Mouse (Mus musculus): ENCODE measurements at regions not wholly inside any gene's neighbourhood (a gene's known extent, or its start where the extent isn't known, plus 50 kb on each side); places are given as distances from the start of the nearest gene placed in this dataset.

DNA sequence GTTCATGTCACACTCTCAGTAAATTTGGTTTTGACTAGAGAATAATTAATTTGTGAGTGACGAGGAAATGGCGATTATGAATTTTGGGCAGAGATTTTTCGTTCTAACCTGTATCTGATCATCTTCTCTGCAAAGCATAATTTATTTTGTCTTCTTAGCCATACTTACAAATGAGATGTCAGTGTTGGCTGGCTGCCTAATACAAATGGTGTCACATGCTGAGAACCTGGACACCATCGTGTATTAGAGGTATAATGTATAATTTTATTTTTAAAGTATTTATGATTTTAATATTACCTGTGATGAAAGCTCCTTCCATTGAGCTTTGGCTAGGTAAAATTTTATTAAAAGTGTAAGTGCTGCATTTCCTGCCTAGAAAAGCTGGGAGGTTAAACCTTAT lies 266.2 kb downstream of the Ipmk start:
- H3K9me3 ChIP-seq (ENCODE audit: control insufficient read depth, low read length), result no peaks in the 10 kb centered on the region
- H3K27me3 ChIP-seq (ENCODE audit: control insufficient read depth, insufficient read depth, low read length), result no peaks in the 10 kb centered on the region
- no peak for DNase-seq (ENCODE audit: low spot score)
- H3K4me1 ChIP-seq (replicated peaks; ENCODE audit: control insufficient read depth, insufficient read depth, low read length), result no peaks in the 10 kb centered on the region
- H3K9ac ChIP-seq, result no peak overlapping the region
- no peak for ATAC-seq (ENCODE audit: low FRiP score)
- H3K36me3 ChIP-seq (replicated peaks; ENCODE audit: control insufficient read depth, insufficient read depth), result no peaks in the 10 kb centered on the region
- no peak overlapping the region for H3K27ac ChIP-seq
- no peak overlapping the region for H3K4me2 ChIP-seq (replicated peaks)
- H3K4me3 ChIP-seq (replicated peaks; ENCODE audit: low read length), result no peak overlapping the region
- WGBS, result 93% methylated on average over 4 of the region's 4 CpGs

DNA sequence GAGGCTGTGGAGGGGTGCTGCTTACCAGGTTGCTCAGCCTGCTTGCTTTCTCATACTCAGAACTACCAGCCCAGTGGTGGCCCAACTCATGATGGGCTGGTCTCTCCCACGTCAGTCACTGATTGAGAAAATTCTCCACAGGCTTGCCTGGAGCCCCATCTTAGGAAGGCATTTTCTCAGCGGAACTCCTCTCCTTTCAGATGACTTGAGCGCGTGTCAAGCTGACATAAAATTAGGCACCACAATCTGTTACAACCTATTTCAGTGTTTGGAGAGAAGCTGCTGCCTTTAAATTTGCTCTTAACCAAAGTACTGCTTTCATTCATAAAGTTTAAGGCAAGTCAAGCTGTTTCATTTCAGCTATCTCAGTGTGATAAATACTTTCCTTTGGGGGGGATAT lies 269.6 kb downstream of the Ipmk start:
- no peaks in the 10 kb centered on the region for H3K4me1 ChIP-seq (replicated peaks; ENCODE audit: control insufficient read depth, insufficient read depth, low read length)
- H3K27me3 ChIP-seq (ENCODE audit: control insufficient read depth, insufficient read depth, low read length), result no peaks in the 10 kb centered on the region
- DNase-seq (ENCODE audit: low spot score), result no peak
- no peaks in the 10 kb centered on the region for H3K36me3 ChIP-seq (replicated peaks; ENCODE audit: control insufficient read depth, insufficient read depth)
- H3K9me3 ChIP-seq (ENCODE audit: control insufficient read depth, low read length), result no peaks in the 10 kb centered on the region
- no peak overlapping the region for H3K4me2 ChIP-seq (replicated peaks)
- no peak overlapping the region for H3K27ac ChIP-seq
- H3K4me3 ChIP-seq (replicated peaks; ENCODE audit: low read length), result no peak overlapping the region
- no peak for ATAC-seq (ENCODE audit: low FRiP score)
- H3K9ac ChIP-seq, result no peak overlapping the region
- WGBS, result 91% methylated on average over 4 of the region's 4 CpGs

DNA sequence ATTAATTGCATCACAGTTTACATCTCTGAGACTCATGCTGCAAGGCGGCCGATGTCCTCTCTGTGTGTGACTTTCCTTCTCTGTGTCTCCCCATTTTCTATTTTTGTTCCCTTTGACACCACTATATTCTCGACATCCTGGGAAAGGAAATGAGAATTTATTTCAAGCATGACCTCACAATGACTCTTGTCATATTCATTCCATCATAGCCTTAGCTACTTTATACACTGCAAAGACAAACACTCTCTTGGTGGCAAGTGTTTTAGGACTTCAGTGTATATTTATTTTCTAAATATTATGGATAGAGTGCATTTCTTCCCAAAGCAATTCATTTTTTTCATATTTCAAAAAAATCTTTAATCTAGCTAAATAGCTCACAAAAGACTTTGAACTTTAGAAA lies 298.5 kb downstream of the Ipmk start:
- H3K27ac ChIP-seq, result no peak overlapping the region
- ATAC-seq (ENCODE audit: low FRiP score) (no peak), DNase-seq (ENCODE audit: low spot score) (no peak)
- H3K27me3 ChIP-seq (ENCODE audit: control insufficient read depth, insufficient read depth, low read length), result no peaks in the 10 kb centered on the region
- H3K9me3 ChIP-seq (ENCODE audit: control insufficient read depth, low read length), result no peaks in the 10 kb centered on the region
- no peak overlapping the region for H3K4me2 ChIP-seq (replicated peaks)
- no peak overlapping the region for H3K4me3 ChIP-seq (replicated peaks; ENCODE audit: low read length)
- H3K9ac ChIP-seq, result no peak overlapping the region
- H3K36me3 ChIP-seq (replicated peaks; ENCODE audit: control insufficient read depth, insufficient read depth), result no peaks in the 10 kb centered on the region
- H3K4me1 ChIP-seq (replicated peaks; ENCODE audit: control insufficient read depth, insufficient read depth, low read length), result no peaks in the 10 kb centered on the region
- 80% methylated on average over 3 of the region's 3 CpGs for whole genome bisulfite sequencing

DNA sequence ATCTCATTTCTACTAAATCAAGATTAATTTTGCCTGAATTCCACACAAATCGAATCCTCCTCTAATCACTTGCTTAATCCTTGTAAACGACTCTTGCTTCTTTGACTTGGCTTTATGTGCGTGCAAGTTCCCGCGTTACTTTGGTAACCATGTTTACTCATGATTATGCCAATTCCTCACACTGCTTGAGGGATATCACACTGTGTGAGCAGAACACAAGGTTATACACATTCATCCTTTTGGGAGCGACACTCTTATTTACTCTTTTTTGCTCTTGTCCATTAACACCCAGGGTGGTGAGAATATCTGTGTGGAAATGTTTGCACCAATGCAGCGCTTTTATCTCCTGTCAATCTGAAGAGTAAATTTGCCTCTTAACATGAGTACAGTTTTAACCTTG lies 310.0 kb downstream of the Ipmk start:
- H3K9me3 ChIP-seq (ENCODE audit: control insufficient read depth, low read length), result no peaks in the 10 kb centered on the region
- H3K36me3 ChIP-seq (replicated peaks; ENCODE audit: control insufficient read depth, insufficient read depth), result no peaks in the 10 kb centered on the region
- no peak overlapping the region for H3K27ac ChIP-seq
- H3K4me2 ChIP-seq (replicated peaks), result no peak overlapping the region
- DNase-seq (ENCODE audit: low spot score) (no peak), ATAC-seq (ENCODE audit: low FRiP score) (no peak)
- no peak overlapping the region for H3K9ac ChIP-seq
- no peaks in the 10 kb centered on the region for H3K4me1 ChIP-seq (replicated peaks; ENCODE audit: control insufficient read depth, insufficient read depth, low read length)
- H3K4me3 ChIP-seq (replicated peaks; ENCODE audit: low read length), result no peak overlapping the region
- no peaks in the 10 kb centered on the region for H3K27me3 ChIP-seq (ENCODE audit: control insufficient read depth, insufficient read depth, low read length)
- WGBS, result 84% methylated on average over 7 of the region's 7 CpGs

DNA sequence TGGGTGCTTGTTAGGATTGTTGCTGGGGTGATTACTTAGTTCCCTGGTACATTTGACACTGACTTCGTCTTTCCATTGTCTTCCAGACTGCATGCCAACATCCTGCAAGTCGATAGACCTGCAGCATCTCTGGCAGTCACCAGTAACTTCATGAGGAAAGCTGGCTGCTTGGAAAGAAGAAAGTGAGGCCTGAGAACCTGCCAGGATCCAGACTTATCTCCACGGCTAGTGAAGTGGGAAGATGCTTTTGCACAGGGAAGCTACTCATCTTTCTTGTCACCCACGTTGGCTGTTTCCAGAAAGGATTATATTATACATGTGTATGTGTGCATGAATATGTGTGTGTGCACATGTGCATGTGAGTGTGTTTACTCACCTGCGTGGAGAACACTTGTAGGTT lies 316.0 kb downstream of the Ipmk start:
- Histone ChIP-seq H3K9ac (no peak overlapping the region), H3K27ac (no peak overlapping the region), H3K9me3 (ENCODE audit: control insufficient read depth, low read length) (no peaks in the 10 kb centered on the region), H3K4me1 (replicated peaks; ENCODE audit: control insufficient read depth, insufficient read depth, low read length) (no peaks in the 10 kb centered on the region), H3K36me3 (replicated peaks; ENCODE audit: control insufficient read depth, insufficient read depth) (no peaks in the 10 kb centered on the region), H3K4me2 (replicated peaks) (no peak overlapping the region), H3K4me3 (replicated peaks; ENCODE audit: low read length) (no peak overlapping the region), H3K27me3 (ENCODE audit: control insufficient read depth, insufficient read depth, low read length) (no peaks in the 10 kb centered on the region)
- ATAC-seq (ENCODE audit: low FRiP score) (no peak), DNase-seq (ENCODE audit: low spot score) (no peak)
- WGBS, result 81% methylated on average over 5 of the region's 5 CpGs

DNA sequence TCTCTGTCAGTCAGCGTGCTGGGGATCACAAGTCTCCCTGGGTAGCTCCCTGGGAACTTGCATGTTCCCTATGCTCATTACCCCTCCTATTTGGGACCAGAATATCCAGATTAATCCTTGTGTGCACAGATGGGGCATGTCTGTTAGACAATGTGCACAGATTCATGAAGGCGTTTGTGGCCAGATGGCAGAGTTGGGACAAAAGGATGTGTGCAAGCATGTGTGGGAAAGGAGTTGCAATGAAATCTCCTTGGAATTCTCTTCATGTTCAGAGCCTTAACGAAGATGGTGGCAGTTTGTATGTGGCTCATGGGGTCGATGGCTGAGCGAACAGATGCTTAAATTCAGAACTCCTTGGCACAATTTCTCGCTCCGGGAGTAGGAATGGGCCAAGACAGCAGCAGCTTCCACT lies 319.6 kb downstream of the Ipmk start:
- WGBS, result 63% methylated on average over 7 of the region's 7 CpGs
- H3K9me3 ChIP-seq (ENCODE audit: control insufficient read depth, low read length), result no peaks in the 10 kb centered on the region
- H3K4me3 ChIP-seq (replicated peaks; ENCODE audit: low read length), result no peak overlapping the region
- DNase-seq (ENCODE audit: low spot score), result peak; percentile 40
- no peaks in the 10 kb centered on the region for H3K36me3 ChIP-seq (replicated peaks; ENCODE audit: control insufficient read depth, insufficient read depth)
- peak; percentile 82 for ATAC-seq (ENCODE audit: low FRiP score)
- H3K4me1 ChIP-seq (replicated peaks; ENCODE audit: control insufficient read depth, insufficient read depth, low read length), result no peaks in the 10 kb centered on the region
- no peak overlapping the region for H3K4me2 ChIP-seq (replicated peaks)
- H3K27ac ChIP-seq, result no peak overlapping the region
- no peaks in the 10 kb centered on the region for H3K27me3 ChIP-seq (ENCODE audit: control insufficient read depth, insufficient read depth, low read length)
- no peak overlapping the region for H3K9ac ChIP-seq

DNA sequence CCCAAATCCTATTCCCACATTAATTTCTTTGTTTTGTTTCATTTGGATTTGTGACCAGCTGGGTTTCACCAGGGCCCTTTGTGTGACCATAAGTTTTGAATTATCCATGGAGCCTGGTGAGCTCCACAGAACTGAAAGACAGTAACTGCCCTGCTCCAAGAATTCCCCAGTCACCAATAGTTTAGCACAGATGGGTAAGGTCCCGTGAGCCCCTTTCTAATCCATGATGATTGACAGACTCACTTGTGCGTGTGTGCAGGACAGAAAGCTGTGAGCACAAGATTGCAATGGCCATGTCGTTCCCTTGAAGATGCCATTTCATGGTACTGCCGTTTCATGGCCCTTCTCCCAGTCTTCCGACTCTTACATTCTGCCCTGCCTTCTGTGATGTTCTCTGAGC lies 331.7 kb downstream of the Ipmk start:
- Histone ChIP-seq H3K27me3 (ENCODE audit: control insufficient read depth, insufficient read depth, low read length) (no peaks in the 10 kb centered on the region), H3K4me2 (replicated peaks) (no peak overlapping the region), H3K9me3 (ENCODE audit: control insufficient read depth, low read length) (no peaks in the 10 kb centered on the region), H3K9ac (no peak overlapping the region), H3K36me3 (replicated peaks; ENCODE audit: control insufficient read depth, insufficient read depth) (no peaks in the 10 kb centered on the region), H3K4me3 (replicated peaks; ENCODE audit: low read length) (no peak overlapping the region), H3K27ac (no peak overlapping the region), H3K4me1 (replicated peaks; ENCODE audit: control insufficient read depth, insufficient read depth, low read length) (no peaks in the 10 kb centered on the region)
- ATAC-seq (ENCODE audit: low FRiP score) (no peak), DNase-seq (ENCODE audit: low spot score) (no peak)
- 62% methylated on average over 5 of the region's 5 CpGs for WGBS

DNA sequence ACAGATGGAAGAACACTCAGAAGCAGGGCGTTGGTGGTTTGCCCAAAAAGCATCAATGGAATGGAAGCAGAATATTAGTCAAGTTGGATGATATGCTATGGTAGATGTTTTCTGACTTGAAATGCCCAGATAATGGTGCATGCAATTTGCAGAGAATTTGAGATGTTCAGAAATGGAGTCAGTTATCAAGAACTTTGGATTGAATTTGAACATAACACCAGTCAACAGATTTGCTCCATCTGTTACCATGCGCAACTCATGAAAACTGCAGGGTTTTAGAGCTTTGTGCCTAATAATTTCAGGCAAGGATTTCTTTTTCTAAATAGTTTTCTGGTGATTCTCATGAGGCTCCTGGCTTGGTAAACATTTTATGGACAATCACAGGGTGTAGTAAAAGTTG lies 365.9 kb downstream of the Ipmk start:
- ATAC-seq (ENCODE audit: low FRiP score), result no peak
- WGBS, result 93% methylated on average over 2 of the region's 2 CpGs

DNA sequence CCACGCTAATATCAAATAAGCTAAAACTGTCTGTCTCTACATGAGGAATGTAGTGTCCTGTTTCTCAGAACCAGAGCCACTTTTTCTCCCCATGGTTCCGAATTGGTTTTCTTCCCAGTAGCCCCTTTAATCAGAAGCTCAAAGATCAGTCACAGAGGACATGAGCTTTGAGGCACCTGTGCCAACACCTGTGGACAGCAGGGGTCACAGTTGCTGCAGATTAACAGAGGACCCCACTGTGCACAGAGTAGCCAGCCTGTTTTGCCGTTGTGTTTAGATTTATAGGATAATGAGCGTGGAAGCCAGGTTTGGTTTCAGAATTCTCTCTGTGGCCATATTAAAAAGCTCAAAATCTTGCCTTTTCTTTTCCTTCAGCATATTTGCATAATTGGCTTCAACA lies 380.2 kb downstream of the Ipmk start:
- no peaks in the 10 kb centered on the region for H3K27me3 ChIP-seq (ENCODE audit: control insufficient read depth, insufficient read depth, low read length)
- no peaks in the 10 kb centered on the region for H3K9me3 ChIP-seq (ENCODE audit: control insufficient read depth, low read length)
- no peaks in the 10 kb centered on the region for H3K36me3 ChIP-seq (replicated peaks; ENCODE audit: control insufficient read depth, insufficient read depth)
- H3K4me1 ChIP-seq (replicated peaks; ENCODE audit: control insufficient read depth, insufficient read depth, low read length), result no peaks in the 10 kb centered on the region
- DNase-seq (ENCODE audit: low spot score), result no peak
- no peak overlapping the region for H3K4me2 ChIP-seq (replicated peaks)
- WGBS, result 70% methylated on average over 4 of the region's 4 CpGs
- ATAC-seq (ENCODE audit: low FRiP score), result no peak
- no peak overlapping the region for H3K4me3 ChIP-seq (replicated peaks; ENCODE audit: low read length)
- no peak overlapping the region for H3K9ac ChIP-seq
- H3K27ac ChIP-seq, result no peak overlapping the region

More for the DNA sequence above, 365.9 kb downstream of the Ipmk start:
- Histone ChIP-seq H3K4me2 (replicated peaks) (no peak overlapping the region), H3K4me1 (replicated peaks; ENCODE audit: control insufficient read depth, insufficient read depth, low read length) (no peaks in the 10 kb centered on the region), H3K9ac (no peak overlapping the region), H3K27ac (no peak overlapping the region), H3K36me3 (replicated peaks; ENCODE audit: control insufficient read depth, insufficient read depth) (no peaks in the 10 kb centered on the region), H3K4me3 (replicated peaks; ENCODE audit: low read length) (no peak overlapping the region), H3K27me3 (ENCODE audit: control insufficient read depth, insufficient read depth, low read length) (no peaks in the 10 kb centered on the region), H3K9me3 (ENCODE audit: control insufficient read depth, low read length) (no peaks in the 10 kb centered on the region)
- no peak for DNase-seq (ENCODE audit: low spot score)

DNA sequence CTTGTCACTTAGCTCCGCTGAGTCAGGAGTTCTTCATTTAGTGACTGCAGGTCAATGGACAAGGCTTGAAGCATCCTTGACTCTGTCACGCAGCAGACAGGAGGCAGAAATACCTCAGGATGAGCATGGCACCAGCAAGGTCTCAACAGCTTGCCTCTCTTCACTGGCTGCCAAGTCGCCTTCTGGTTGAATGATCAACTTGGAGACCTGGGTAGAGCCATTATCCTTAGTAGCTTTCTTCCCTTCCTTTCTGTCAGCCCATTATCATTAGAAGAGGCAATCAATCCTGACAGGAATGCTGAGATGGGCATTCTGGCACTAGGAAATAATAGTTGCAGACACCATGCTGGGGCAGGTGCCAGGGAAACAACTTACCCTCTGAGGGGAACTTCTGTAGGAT lies 386.3 kb downstream of the Ipmk start:
- DNase-seq (ENCODE audit: low spot score) (no peak), ATAC-seq (ENCODE audit: low FRiP score) (peak; percentile 40; the same call in 1 of the 2 replicates)
- no peaks in the 10 kb centered on the region for H3K36me3 ChIP-seq (replicated peaks; ENCODE audit: control insufficient read depth, insufficient read depth)
- H3K4me3 ChIP-seq (replicated peaks; ENCODE audit: low read length), result no peak overlapping the region
- H3K9ac ChIP-seq, result no peak overlapping the region
- H3K4me2 ChIP-seq (replicated peaks), result no peak overlapping the region
- no peaks in the 10 kb centered on the region for H3K27me3 ChIP-seq (ENCODE audit: control insufficient read depth, insufficient read depth, low read length)
- 60% methylated on average over 3 of the region's 3 CpGs for WGBS
- H3K9me3 ChIP-seq (ENCODE audit: control insufficient read depth, low read length), result no peaks in the 10 kb centered on the region
- peaks cover 5% of the 10 kb centered on the region; the same call in 1 of the 2 replicates for H3K4me1 ChIP-seq (replicated peaks; ENCODE audit: control insufficient read depth, insufficient read depth, low read length)
- H3K27ac ChIP-seq, result no peak overlapping the region
